Mouse (Mus musculus) kidney, postnatal 14 days (tissue): ENCODE data around the gene Klhdc7a.
A peak's percentile ranks its signal among the peaks of the same experiment; 100 is the strongest.
"Not testable (repeated sequence)": the region's sequence is repeated elsewhere in the genome, so short reads cannot be mapped to it uniquely, and the experiment has no call there.

ENCODE experiments used
- DNase-seq: peaks from one replicate; pipeline ENCODE4 v3.0.0; 2022; ENCODE audit warnings: mixed read lengths

Klhdc7a gene

DNA sequence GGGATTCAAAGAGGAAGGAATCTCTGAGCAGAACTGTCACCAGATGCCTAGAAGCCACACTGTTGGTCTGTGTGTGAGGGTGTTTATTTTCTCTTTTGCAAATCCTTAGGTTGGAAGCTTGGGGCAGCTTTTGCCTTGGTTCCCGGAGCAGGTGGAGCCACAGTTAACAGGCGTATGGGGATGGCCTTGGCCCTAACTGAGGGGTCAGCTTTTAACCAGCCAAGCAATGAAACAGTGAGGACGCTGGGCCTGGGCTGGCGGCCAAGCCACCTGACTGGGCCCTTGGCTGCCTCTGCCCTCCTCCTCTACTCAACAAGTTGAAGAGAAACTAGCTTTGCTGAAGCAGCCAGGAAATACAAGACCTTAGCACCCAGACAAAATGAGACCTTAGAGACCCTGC, at the start of gene Klhdc7a:
Gene Klhdc7a, minus strand, starts transcription at position 105 of the 400 bp plus-strand sequence.
- DNase-seq: peak; percentile 95

- DNase-seq: no peak
Measured at GRCm38 (mm10) chr4:140015916-140016315, 48.1 kb upstream of the Klhdc7a start.

GRCm38 (mm10) chr4:140010728-140011470, 43.1 kb upstream of the Klhdc7a start:
- DNase-seq: no peak

- no peak for DNase-seq
Measured at GRCm38 (mm10) chr4:140004932-140005331, 37.1 kb upstream of the Klhdc7a start.

GRCm38 (mm10) chr4:140004170-140004569, 36.3 kb upstream of the Klhdc7a start:
- DNase-seq: peak; percentile 17

DNA sequence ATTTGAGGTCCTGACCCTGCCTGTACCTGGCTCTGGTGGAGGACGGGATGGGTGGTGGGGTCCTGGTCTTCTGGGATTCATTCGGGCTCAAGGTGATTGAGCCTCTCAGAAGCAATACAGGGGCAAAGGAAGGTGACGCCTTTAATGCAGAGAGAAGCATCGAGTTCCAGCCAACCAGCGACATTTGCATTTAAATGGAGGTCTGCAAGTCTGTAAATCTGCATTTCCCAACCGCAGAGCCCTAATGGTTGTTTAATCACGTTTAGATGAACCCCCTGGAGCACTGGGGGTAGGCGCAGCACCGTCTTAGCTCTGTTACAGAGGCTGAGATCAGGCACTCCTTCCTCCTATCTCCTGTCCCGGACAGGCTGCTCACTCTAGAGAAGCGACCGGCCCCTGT, 34.2 kb upstream of the Klhdc7a start:
- no peak for DNase-seq

- DNase-seq: no peak
Measured at GRCm38 (mm10) chr4:140000911-140001310, 33.1 kb upstream of the Klhdc7a start.

DNA sequence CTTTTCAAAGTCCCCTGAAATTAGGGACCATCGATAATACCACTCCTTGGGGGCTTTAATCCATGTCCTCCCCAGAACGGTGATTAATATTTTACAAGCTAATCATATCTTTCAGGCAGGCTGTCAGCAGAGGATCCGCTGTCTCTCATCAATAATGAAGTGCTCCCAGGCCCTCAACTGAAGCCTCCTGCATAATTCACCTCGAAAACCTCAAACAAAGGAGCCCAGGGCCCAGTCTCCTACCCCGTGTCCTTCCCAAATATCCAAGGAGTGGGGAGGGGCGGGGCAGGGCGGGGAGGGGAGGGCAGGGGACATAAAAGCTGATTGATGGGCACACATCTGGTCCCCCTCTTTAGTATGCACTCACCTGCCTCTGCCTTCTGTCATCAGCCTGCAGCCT, 31.2 kb upstream of the Klhdc7a start:
- DNase-seq: no peak

- no peak for DNase-seq
Measured at GRCm38 (mm10) chr4:139995659-139996058, 27.8 kb upstream of the Klhdc7a start.

DNA sequence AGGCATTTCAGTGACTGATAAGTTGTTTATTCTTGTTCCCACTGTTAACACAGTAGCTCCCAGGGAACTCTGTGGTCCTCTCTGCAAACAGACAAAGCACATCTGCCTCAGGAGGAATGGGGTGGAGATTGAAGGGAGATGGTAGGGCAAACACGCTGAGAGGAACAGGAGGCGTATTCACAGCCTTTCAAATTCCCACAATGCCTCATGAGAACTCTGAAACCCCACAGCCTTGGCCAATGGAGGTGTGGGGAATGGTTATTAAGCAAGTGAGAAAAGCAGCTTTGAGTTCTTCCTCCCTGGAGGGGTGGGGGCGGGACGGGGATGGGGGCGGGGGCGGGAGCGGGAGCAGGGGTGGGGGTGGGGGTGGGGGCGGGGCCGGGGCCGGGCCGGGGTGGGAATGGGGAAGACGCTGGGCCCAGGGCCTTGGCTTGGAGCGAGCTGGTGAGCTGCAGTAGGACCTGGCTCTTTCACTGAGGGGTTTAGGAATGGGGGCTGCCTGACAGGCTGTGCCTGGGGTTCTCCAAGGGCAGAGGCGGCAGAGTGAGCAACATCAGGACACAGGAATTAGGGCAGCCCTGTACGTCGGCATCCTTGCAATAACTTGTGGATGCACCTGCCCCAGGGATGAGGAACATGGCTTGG, 25.4 kb upstream of the Klhdc7a start:
- no peak for DNase-seq

DNA sequence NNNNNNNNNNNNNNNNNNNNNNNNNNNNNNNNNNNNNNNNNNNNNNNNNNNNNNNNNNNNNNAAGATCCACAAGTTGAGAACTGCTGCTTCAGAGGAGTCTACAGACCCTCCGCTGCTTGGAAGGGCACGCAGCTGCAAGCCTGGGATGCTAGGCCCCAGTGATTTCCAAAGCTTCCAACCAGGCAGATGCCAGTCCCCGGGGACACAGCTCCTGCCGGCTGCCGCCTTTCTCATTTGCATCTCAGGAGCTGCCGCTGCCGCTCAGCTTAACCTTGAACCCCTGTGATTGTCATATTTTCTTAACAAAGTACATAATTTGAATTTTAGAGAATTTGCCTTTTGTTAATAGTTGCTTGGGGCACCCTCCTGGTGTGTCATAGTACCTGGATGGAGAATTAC, 19.1 kb upstream of the Klhdc7a start:
- no peak for DNase-seq

- DNase-seq: peak; percentile 80
Measured at GRCm38 (mm10) chr4:139978716-139979115, 10.9 kb upstream of the Klhdc7a start.

DNA sequence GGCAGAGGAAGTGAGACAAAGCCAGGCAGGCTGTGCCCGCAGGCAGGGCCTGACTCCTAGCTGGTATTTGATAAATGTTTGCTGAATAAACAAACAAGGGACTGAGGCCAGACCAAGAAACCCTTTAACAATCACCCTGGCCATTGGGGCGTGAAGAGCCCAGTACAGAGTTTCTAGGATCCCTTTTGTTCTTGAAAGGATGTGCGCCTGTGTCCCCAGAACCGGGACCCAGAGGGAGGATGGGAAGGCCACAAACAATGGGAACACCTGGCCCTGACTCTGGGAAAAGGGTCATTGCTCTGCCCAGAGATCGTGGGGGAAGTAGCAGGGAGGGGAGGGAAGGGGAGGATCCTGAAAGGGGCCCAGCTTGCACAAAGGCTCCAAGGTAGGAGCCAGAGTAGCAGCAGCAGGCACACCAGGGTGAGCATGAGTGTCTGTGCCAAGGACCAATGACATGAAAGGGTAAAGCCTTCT, 9.5 kb upstream of the Klhdc7a start:
- no peak for DNase-seq

- DNase-seq: no peak
Measured at GRCm38 (mm10) chr4:139974506-139974905, 6.7 kb upstream of the Klhdc7a start.

DNA sequence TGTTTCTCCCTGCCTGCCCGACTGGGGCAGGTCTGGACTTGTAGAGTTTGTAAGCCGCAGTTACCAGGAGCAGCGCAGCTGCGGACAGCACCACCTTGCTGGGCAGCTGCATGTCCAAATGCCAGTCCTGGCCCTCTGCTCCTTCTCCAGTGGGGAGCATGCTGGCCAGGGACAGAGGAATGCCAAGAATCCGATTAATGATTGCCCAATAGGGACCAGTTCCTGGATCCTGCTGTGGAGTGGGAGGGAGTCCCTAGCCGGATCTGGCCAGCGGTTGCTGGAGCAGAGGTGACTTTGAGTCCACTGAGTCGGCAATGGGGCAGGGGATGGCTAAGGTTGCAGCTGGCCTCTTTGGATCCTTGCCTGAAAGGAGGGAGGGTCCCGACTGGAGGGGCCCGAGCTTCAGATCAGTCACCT, 343 bp downstream of the Klhdc7a start:
- peak; percentile 92 for DNase-seq

DNA sequence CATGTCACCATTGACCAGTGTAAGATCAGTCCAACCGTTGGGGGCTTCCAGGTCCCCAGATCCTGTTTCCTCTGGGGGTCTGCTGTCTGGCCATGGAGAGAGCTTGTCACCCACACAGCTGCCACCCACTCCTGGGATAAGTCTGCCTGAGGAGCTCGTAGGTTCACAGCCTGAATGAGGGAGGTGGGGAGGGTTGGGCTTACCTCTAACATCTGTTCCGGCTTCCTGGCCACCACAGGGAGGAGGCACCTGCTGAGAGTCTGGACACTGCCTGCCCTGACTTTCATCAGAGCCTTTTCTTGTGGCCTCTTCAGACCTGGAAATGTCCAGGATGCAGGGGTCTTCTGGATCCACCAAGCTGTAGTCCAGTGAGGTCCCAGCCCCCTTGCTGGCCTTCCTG, 845 bp downstream of the Klhdc7a start:
- peak; percentile 54 for DNase-seq

- peak; percentile 45 for DNase-seq
Measured at GRCm38 (mm10) chr4:139965596-139966185, 2.1 kb downstream of the Klhdc7a start.

GRCm38 (mm10) chr4:139964406-139964805, 3.4 kb downstream of the Klhdc7a start:
- DNase-seq: no peak

DNA sequence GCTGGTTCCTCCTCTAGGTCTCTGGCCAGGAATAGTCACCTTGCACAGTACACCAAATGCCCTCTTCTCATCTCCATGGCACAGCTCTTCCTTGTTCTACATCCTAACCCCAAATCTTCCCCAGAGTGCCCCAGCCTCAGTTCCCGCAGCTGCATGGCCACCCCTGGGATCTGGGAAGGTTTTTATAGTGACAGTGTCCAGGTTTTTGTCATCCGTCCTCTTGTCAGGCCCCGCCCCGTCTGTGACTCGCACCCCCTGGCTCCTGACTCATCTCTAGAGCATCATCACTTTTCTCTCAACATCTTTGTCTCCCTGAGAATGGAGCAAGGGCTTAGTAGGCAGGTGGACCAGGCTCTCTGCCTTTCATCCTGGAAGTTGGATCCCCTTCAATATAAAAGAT, 3.9 kb downstream of the Klhdc7a start:
- no peak for DNase-seq

GRCm38 (mm10) chr4:139963059-139963458, 4.8 kb downstream of the Klhdc7a start:
- DNase-seq: peak; percentile 79

- no peak for DNase-seq
Measured at GRCm38 (mm10) chr4:139961816-139962215, 6.0 kb downstream of the Klhdc7a start.

GRCm38 (mm10) chr4:139961329-139961728, 6.5 kb downstream of the Klhdc7a start:
- not testable (repeated sequence) for DNase-seq

- no peak for DNase-seq
Measured at GRCm38 (mm10) chr4:139960724-139961315, 7.0 kb downstream of the Klhdc7a start.
